Comparison of ENCODE assay signal across 8 mouse cellular contexts in genomic region chr10:68281775-68282106, GRCm38 (mm10). TPM values are rescaled to one million over a fixed set of nuclear protein-coding genes. Genes with fewer than 3 reads are reported as not detected.
DNase-seq lines count a peak whose midpoint lies in the region; ATAC-seq and TF ChIP-seq lines count a peak whose summit lies in the region.
"Had no signal": no experiment of that assay in that cellular context is flagged by ENCODE, and none has a peak within 500 bp of the region (broad histone marks: within the 10 kb centered on the region; RNA-seq: fewer than 3 reads in every experiment).

No protein-coding gene starts in this region.

- H3K4me3 ChIP-seq in heart, postnatal 0 days (ENCODE audit: low read depth, low read length), result no peak overlapping the region
- H3K4me3 ChIP-seq in heart, embryonic 12.5 days, result no peak overlapping the region
- H3K4me3 ChIP-seq in midbrain, embryonic 12.5 days, result no peak overlapping the region
- no peak overlapping the region for H3K4me3 ChIP-seq in midbrain, postnatal 0 days (ENCODE audit: low read depth, low read length)
- no peak overlapping the region for H3K4me3 ChIP-seq in intestine, embryonic 16.5 days (ENCODE audit: low read length)
- H3K4me3 ChIP-seq in stomach, embryonic 14.5 days (ENCODE audit: low read depth, low read length), result no peak overlapping the region

- H3K36me3 ChIP-seq in heart, postnatal 0 days (replicated peaks; ENCODE audit: control insufficient read depth, insufficient read depth, low read length), result no peaks in the 10 kb centered on the region
- H3K36me3 ChIP-seq in heart, embryonic 12.5 days, result no peaks in the 10 kb centered on the region
- no peaks in the 10 kb centered on the region for H3K36me3 ChIP-seq in midbrain, embryonic 12.5 days
- no peaks in the 10 kb centered on the region for H3K36me3 ChIP-seq in midbrain, postnatal 0 days (ENCODE audit: insufficient read depth, low read length)
- H3K36me3 ChIP-seq in intestine, embryonic 16.5 days (ENCODE audit: control insufficient read depth, insufficient read depth, low read length), result no peaks in the 10 kb centered on the region
- no peaks in the 10 kb centered on the region for H3K36me3 ChIP-seq in stomach, embryonic 14.5 days (ENCODE audit: control insufficient read depth, insufficient read depth, low read length)

- H3K9me3 ChIP-seq in heart, postnatal 0 days (replicated peaks; ENCODE audit: control insufficient read depth, low read length), result no peaks in the 10 kb centered on the region
- no peaks in the 10 kb centered on the region for H3K9me3 ChIP-seq in heart, embryonic 12.5 days (replicated peaks)
- no peaks in the 10 kb centered on the region for H3K9me3 ChIP-seq in midbrain, embryonic 12.5 days
- no peaks in the 10 kb centered on the region for H3K9me3 ChIP-seq in midbrain, postnatal 0 days (ENCODE audit: low read length)
- H3K9me3 ChIP-seq in intestine, embryonic 16.5 days (ENCODE audit: control insufficient read depth, low read length), result no peaks in the 10 kb centered on the region
- no peaks in the 10 kb centered on the region for H3K9me3 ChIP-seq in stomach, embryonic 14.5 days (ENCODE audit: control insufficient read depth, low read depth, low read length)

- H3K4me2 ChIP-seq in heart, postnatal 0 days (ENCODE audit: low read depth, low read length), result no peak overlapping the region
- H3K4me2 ChIP-seq in heart, embryonic 12.5 days, result no peak overlapping the region
- H3K4me2 ChIP-seq in midbrain, embryonic 12.5 days (replicated peaks), result no peak overlapping the region; the same call in 1 of the 2 replicates
- no peak overlapping the region for H3K4me2 ChIP-seq in midbrain, postnatal 0 days (ENCODE audit: low read depth, low read length, poor library complexity, severe bottlenecking)
- H3K4me2 ChIP-seq in intestine, embryonic 16.5 days (ENCODE audit: low read depth, low read length), result no peak overlapping the region
- H3K4me2 ChIP-seq in stomach, embryonic 14.5 days (replicated peaks; ENCODE audit: low read depth, low read length), result no peak overlapping the region

- TF ChIP-seq EP300 in heart, postnatal 0 days (IDR thresholded peaks at IDR 0.05; ENCODE audit: low read depth), result no peak

- no peak overlapping the region for H3K9ac ChIP-seq in heart, postnatal 0 days (replicated peaks; ENCODE audit: low read depth, low read length)
- H3K9ac ChIP-seq in heart, embryonic 12.5 days, result no peak overlapping the region
- no peak overlapping the region for H3K9ac ChIP-seq in midbrain, embryonic 12.5 days (replicated peaks)
- no peak overlapping the region for H3K9ac ChIP-seq in midbrain, postnatal 0 days (replicated peaks; ENCODE audit: low read length, poor library complexity, severe bottlenecking)
- H3K9ac ChIP-seq in intestine, embryonic 16.5 days (ENCODE audit: low read depth, low read length), result no peak overlapping the region
- no peak overlapping the region for H3K9ac ChIP-seq in stomach, embryonic 14.5 days (replicated peaks; ENCODE audit: low read depth, low read length)

- no peak for ATAC-seq in heart, postnatal 0 days (ENCODE audit: insufficient read depth, low read depth)
- no peak for ATAC-seq in heart, embryonic 12.5 days (ENCODE audit: insufficient number of reproducible peaks, low FRiP score)
- ATAC-seq in midbrain, embryonic 12.5 days (ENCODE audit: low FRiP score, low read depth), result no peak
- no peak for ATAC-seq in midbrain, postnatal 0 days (ENCODE audit: low FRiP score)
- no peak for ATAC-seq in intestine, embryonic 16.5 days
- ATAC-seq in stomach, embryonic 14.5 days (ENCODE audit: insufficient number of reproducible peaks, insufficient read depth, low FRiP score, low read depth), result no peak

- no peak for DNase-seq in heart, postnatal 0 days (ENCODE audit: low spot score)
- DNase-seq in midbrain, postnatal 0 days (ENCODE audit: low spot score), result no peak
- DNase-seq in urinary bladder, postnatal 10 days (ENCODE audit: low spot score), result no peak

- no peaks in the 10 kb centered on the region for H3K27me3 ChIP-seq in heart, postnatal 0 days (ENCODE audit: control insufficient read depth, insufficient read depth, low read length)
- H3K27me3 ChIP-seq in heart, embryonic 12.5 days (replicated peaks), result no peaks in the 10 kb centered on the region
- H3K27me3 ChIP-seq in midbrain, embryonic 12.5 days, result no peaks in the 10 kb centered on the region; the same call in 1 of the 2 replicates
- no peaks in the 10 kb centered on the region for H3K27me3 ChIP-seq in midbrain, postnatal 0 days (ENCODE audit: insufficient read depth, low read length)
- no peaks in the 10 kb centered on the region for H3K27me3 ChIP-seq in intestine, embryonic 16.5 days (replicated peaks; ENCODE audit: control insufficient read depth, insufficient read depth, low read length)
- H3K27me3 ChIP-seq in stomach, embryonic 14.5 days (ENCODE audit: control insufficient read depth, insufficient read depth, low read length), result no peaks in the 10 kb centered on the region

- no peaks in the 10 kb centered on the region; the same call in 1 of the 2 replicates for H3K4me1 ChIP-seq in heart, postnatal 0 days (ENCODE audit: control insufficient read depth, insufficient read depth)
- peaks cover 10% of the 10 kb centered on the region for H3K4me1 ChIP-seq in heart, embryonic 12.5 days (replicated peaks)
- H3K4me1 ChIP-seq in midbrain, embryonic 12.5 days, result peaks cover 25% of the 10 kb centered on the region
- H3K4me1 ChIP-seq in midbrain, postnatal 0 days (ENCODE audit: insufficient read depth, low read length), result no peaks in the 10 kb centered on the region; the same call in 1 of the 2 replicates
- H3K4me1 ChIP-seq in intestine, embryonic 16.5 days (ENCODE audit: control insufficient read depth, insufficient read depth, low read length), result peaks cover 14% of the 10 kb centered on the region
- peaks cover 17% of the 10 kb centered on the region for H3K4me1 ChIP-seq in stomach, embryonic 14.5 days (ENCODE audit: control insufficient read depth, insufficient read depth, low read length)

- 68% methylated on average over 3 of the region's 3 CpGs for WGBS in heart, postnatal 0 days
- WGBS in heart, embryonic 12.5 days, result 40% methylated on average over 3 of the region's 3 CpGs
- WGBS in midbrain, embryonic 12.5 days, result 22% methylated on average over 3 of the region's 3 CpGs
- 24% methylated on average over 3 of the region's 3 CpGs for WGBS in midbrain, postnatal 0 days
- 26% methylated on average over 3 of the region's 3 CpGs for WGBS in intestine, embryonic 16.5 days
- WGBS in stomach, embryonic 14.5 days, result 12% methylated on average over 3 of the region's 3 CpGs

- TF ChIP-seq CTCF in heart, postnatal 0 days (IDR thresholded peaks at IDR 0.05; ENCODE audit: low read depth), result no peak
- no peak for TF ChIP-seq CTCF in midbrain, postnatal 0 days (IDR thresholded peaks at IDR 0.05)

- H3K27ac ChIP-seq in heart, postnatal 0 days (ENCODE audit: low read depth), result peak overlapping the region; percentile 86
- H3K27ac ChIP-seq in heart, embryonic 12.5 days (ENCODE audit: poor library complexity, severe bottlenecking), result no peak overlapping the region
- peak overlapping the region; percentile 65 for H3K27ac ChIP-seq in midbrain, embryonic 12.5 days (replicated peaks)
- H3K27ac ChIP-seq in midbrain, postnatal 0 days (ENCODE audit: low read depth, low read length), result no peak overlapping the region
- peak overlapping the region; percentile 48; the same call in 1 of the 2 replicates for H3K27ac ChIP-seq in intestine, embryonic 16.5 days (ENCODE audit: low read length)
- H3K27ac ChIP-seq in stomach, embryonic 14.5 days (ENCODE audit: low read length), result peak overlapping the region; percentile 69; the same call in 1 of the 2 replicates

RNA-seq across cellular contexts. Expression of gene Arid5b, which starts 3.2 kb away (rescaled TPM):
- 14.5 and 24.2 TPM in 2 replicates for total RNA-seq in heart, postnatal 0 days (2014; rRNA removed; ENCODE audit: low replicate concordance)
- 11.4 and 16.7 TPM in 2 replicates for polyA plus RNA-seq in heart, postnatal 0 days (2015; fragmentation: Nextera tagmentation; extraction: Ambion mirVana)
- polyA plus RNA-seq in heart, embryonic 12.5 days (2016; fragmentation: Nextera tagmentation; extraction: Ambion mirVana), result 18.9 and 19.3 TPM in 2 replicates
- 17.7 and 20.7 TPM in 2 replicates for polyA plus RNA-seq in midbrain, embryonic 12.5 days (2016; fragmentation: Nextera tagmentation; extraction: Ambion mirVana)
- total RNA-seq in midbrain, postnatal 0 days (2014; rRNA removed), result 12.9 and 13.6 TPM in 2 replicates
- 10.6 and 13.3 TPM in 2 replicates for polyA plus RNA-seq in midbrain, postnatal 0 days (2015; fragmentation: Nextera tagmentation; extraction: Ambion mirVana)
- polyA plus RNA-seq in intestine, embryonic 16.5 days (2015; fragmentation: Nextera tagmentation; extraction: Ambion mirVana), result 22.6 and 27.0 TPM in 2 replicates
- polyA plus RNA-seq in stomach, embryonic 14.5 days (2014; fragmentation: Nextera tagmentation; extraction: Ambion mirVana), result 40.8 and 43.0 TPM in 2 replicates
- total RNA-seq: MEL had no signal

Comparison
In these comparisons a context has a peak if more than half of its experiments do, and no peak if none do; other contexts are left out.
1. H3K27ac ChIP-seq: peak in heart, postnatal 0 days (single experiment), midbrain, embryonic 12.5 days (single experiment), intestine, embryonic 16.5 days (single experiment) and stomach, embryonic 14.5 days (single experiment); none in heart, embryonic 12.5 days (single experiment) and midbrain, postnatal 0 days (single experiment).